Mouse (Mus musculus) myocyte (in vitro differentiated cells): ENCODE data around the gene Chst12.
"Not testable (repeated sequence)": the region's sequence is repeated elsewhere in the genome, so short reads cannot be mapped to it uniquely, and the experiment has no call there.

Experiments
- CEBPB ChIP-seq: IDR thresholded peaks from 2 replicates; pipeline ENCODE4 v1.6.1; 2011; ENCODE audit warnings: mild to moderate bottlenecking, moderate library complexity; ENCODE audit not compliant: poor library complexity, insufficient read depth, severe bottlenecking
- MAX ChIP-seq: IDR thresholded peaks from one replicate; pipeline ENCODE4 v1.6.1; 2011; ENCODE audit warnings: low read depth, mild to moderate bottlenecking, control low read depth
- POLR2A ChIP-seq: IDR thresholded peaks from one replicate; pipeline ENCODE4 v1.6.1; 2011; ENCODE audit warnings: low read depth, mild to moderate bottlenecking, control low read depth, moderate library complexity; ENCODE audit not compliant: insufficient read length
- SRF ChIP-seq: IDR thresholded peaks from one replicate; pipeline ENCODE4 v1.6.1; 2011; ENCODE audit warnings: low read depth; ENCODE audit not compliant: control insufficient read depth, insufficient read length
- TCF12 ChIP-seq: IDR thresholded peaks from one replicate; pipeline ENCODE4 v1.6.1; 2011; ENCODE audit warnings: mild to moderate bottlenecking, control low read depth; ENCODE audit not compliant: poor library complexity, insufficient read depth, severe bottlenecking
- TCF3 ChIP-seq: IDR thresholded peaks from one replicate; pipeline ENCODE4 v1.6.1; 2011; ENCODE audit warnings: low read depth, control low read depth; ENCODE audit not compliant: insufficient read length
- USF1 ChIP-seq: IDR thresholded peaks from one replicate; pipeline ENCODE4 v1.6.1; 2011; ENCODE audit warnings: low read depth, mild to moderate bottlenecking, control low read depth, moderate library complexity

DNA sequence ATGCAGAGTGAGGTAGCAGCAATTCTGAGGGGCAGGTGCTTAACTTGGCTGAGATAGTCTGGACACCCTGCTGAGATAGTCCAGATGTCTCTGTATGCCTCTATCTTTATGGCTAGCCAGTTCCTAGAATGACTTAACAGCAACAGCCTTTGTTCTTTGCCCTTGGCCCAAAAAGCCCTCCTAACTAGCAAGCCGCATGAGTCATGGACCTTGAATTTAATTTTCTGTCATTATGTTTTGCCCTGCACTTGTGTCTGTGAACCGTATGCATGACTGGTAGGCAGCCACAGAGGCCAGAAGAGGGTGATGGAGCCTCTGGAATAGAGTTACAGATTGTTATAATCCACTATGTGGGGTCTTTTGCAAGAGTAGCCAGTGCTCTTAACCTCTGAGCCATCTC, 42.2 kb upstream of the Chst12 start:
- TF ChIP-seq POLR2A, TCF3, MAX, USF1, CEBPB, SRF, TCF12: not testable (repeated sequence)
